Mouse (Mus musculus) heart, postnatal 4 days (tissue): Measurements from ENCODE around the gene Zrsr2. TPM values are rescaled to one million over a fixed set of nuclear protein-coding genes. Genes with fewer than 3 reads are reported as not detected.

Source experiments
- DNase-seq: peaks from one replicate; pipeline ENCODE4 v3.0.0; 2021
- total RNA-seq, 2 experiments: library from RNA; stranded (reverse); gene quantifications; 2 replicates each; pipeline ENCODE4 v1.2.3; 2021

The Zrsr2 gene
- 10 to 100 TPM; 13.7 to 24.4 TPM for total RNA-seq

- DNase-seq = peak; percentile 82
Measured at GRCm38 (mm10) chrX:163958467-163958875, at the start of gene Zrsr2. Gene Zrsr2 (minus strand): TSS chrX:163958661.

GRCm38 (mm10) chrX:164004809-164005208 lies 46.3 kb upstream of the Zrsr2 start:
- peak; percentile 7 for DNase-seq

GRCm38 (mm10) chrX:163999848-164000247 lies 41.4 kb upstream of the Zrsr2 start:
- no peak for DNase-seq

GRCm38 (mm10) chrX:163996754-163997153 lies 38.3 kb upstream of the Zrsr2 start:
- no peak for DNase-seq

- no peak for DNase-seq
Measured at GRCm38 (mm10) chrX:163987718-163988374, 29.4 kb upstream of the Zrsr2 start.

- no peak for DNase-seq
Measured at GRCm38 (mm10) chrX:163982129-163982528, 23.7 kb upstream of the Zrsr2 start.

- DNase-seq = no peak
Measured at GRCm38 (mm10) chrX:163981500-163981899, 23.0 kb upstream of the Zrsr2 start.

- DNase-seq = no peak
Measured at GRCm38 (mm10) chrX:163981092-163981491, 22.6 kb upstream of the Zrsr2 start.

GRCm38 (mm10) chrX:163957803-163958466 lies 526 bp downstream of the Zrsr2 start:
- DNase-seq = peak; percentile 60

- DNase-seq = no peak
Measured at GRCm38 (mm10) chrX:163957381-163957780, 1.1 kb downstream of the Zrsr2 start.

- DNase-seq = no peak
Measured at GRCm38 (mm10) chrX:163951618-163952017, 6.8 kb downstream of the Zrsr2 start.

GRCm38 (mm10) chrX:163944381-163944780 lies 14.1 kb downstream of the Zrsr2 start:
- no peak for DNase-seq

- DNase-seq = no peak
Measured at GRCm38 (mm10) chrX:163938587-163938986, 19.9 kb downstream of the Zrsr2 start.

GRCm38 (mm10) chrX:163934731-163935130 lies 23.7 kb downstream of the Zrsr2 start:
- no peak for DNase-seq

- DNase-seq = no peak
Measured at GRCm38 (mm10) chrX:163929550-163929949, 28.9 kb downstream of the Zrsr2 start.

GRCm38 (mm10) chrX:163912791-163913190 lies 45.7 kb downstream of the Zrsr2 start:
- DNase-seq = peak; percentile 27

- DNase-seq = peak; percentile 50
Measured at GRCm38 (mm10) chrX:163909381-163909780, 49.1 kb downstream of the Zrsr2 start.

- DNase-seq = peak; percentile 94
Measured at GRCm38 (mm10) chrX:163908337-163909250, 49.9 kb downstream of the Zrsr2 start, which contains the start of gene Ap1s2. Gene Ap1s2 (plus strand): TSS chrX:163909017.

- DNase-seq = no peak
Measured at GRCm38 (mm10) chrX:163908003-163908336, 50.5 kb downstream of the Zrsr2 start.

GRCm38 (mm10) chrX:163906861-163907260 lies 51.6 kb downstream of the Zrsr2 start:
- DNase-seq = no peak

GRCm38 (mm10) chrX:163899431-163900020 lies 58.9 kb downstream of the Zrsr2 start:
- DNase-seq = no peak

GRCm38 (mm10) chrX:163897354-163897753 lies 61.1 kb downstream of the Zrsr2 start:
- DNase-seq = no peak

- no peak for DNase-seq
Measured at GRCm38 (mm10) chrX:163885539-163885981, 72.9 kb downstream of the Zrsr2 start.
